Mouse (Mus musculus): ENCODE measurements around the gene Gdf3.
"Not testable (repeated sequence)": the region's sequence is repeated elsewhere in the genome, so short reads cannot be mapped to it uniquely, and the experiment has no call there.

Gene Gdf3

DNA sequence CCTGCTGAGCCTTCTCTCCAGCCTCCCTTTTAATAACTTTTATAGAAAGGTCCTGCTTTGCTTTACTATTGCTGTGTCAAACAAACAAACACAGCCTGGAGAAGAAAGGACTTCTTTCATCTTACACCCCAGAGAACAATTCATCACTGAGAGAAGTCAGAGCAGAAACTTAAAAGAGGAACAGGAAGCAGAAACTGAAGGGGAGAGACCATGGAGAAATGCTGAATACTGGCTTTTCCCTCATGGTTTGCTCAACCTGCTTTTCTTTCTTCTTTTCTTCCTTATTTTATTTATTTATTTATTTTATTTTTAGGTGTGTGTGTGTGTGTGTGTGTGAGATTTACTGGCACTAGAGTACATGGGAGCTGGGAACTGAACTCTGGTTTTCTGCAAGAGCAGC, 5.6 kb downstream of the Gdf3 start:
- no peak for DNase-seq

GRCm38 (mm10) chr6:122602992-122603322, 6.9 kb downstream of the Gdf3 start:
- DNase-seq: no peak

- peak; percentile 28 to 45 for DNase-seq
These were observed 7.5 kb downstream of the Gdf3 start, which contains the start of gene Apobec1 for GRCm38 (mm10) chr6:122602242-122602991. Gene Apobec1 (minus strand): TSS chr6:122602444.

DNA sequence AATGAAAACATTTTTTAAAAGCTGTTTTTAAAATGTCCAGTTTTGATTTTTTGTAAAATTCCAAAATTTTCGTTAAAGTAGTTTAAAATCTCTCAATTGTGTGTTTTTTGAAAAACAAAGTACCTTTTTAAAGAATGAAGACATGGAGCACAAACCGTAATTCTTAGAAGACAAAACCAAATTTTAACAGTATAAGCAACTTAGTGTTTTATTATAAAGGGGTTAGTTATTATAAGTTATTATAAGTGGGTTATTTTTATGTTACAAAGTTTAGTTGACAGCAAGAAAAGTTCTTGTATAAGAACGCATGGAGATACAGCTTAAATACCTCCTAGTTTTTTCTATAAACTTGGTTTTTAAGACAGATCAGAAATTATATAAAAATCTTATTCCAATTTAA, 8.3 kb downstream of the Gdf3 start:
- DNase-seq: no peak

- DNase-seq: no peak
These were observed 8.9 kb downstream of the Gdf3 start for GRCm38 (mm10) chr6:122601031-122601430.

GRCm38 (mm10) chr6:122600066-122600646, 9.7 kb downstream of the Gdf3 start:
- no peak for DNase-seq

DNA sequence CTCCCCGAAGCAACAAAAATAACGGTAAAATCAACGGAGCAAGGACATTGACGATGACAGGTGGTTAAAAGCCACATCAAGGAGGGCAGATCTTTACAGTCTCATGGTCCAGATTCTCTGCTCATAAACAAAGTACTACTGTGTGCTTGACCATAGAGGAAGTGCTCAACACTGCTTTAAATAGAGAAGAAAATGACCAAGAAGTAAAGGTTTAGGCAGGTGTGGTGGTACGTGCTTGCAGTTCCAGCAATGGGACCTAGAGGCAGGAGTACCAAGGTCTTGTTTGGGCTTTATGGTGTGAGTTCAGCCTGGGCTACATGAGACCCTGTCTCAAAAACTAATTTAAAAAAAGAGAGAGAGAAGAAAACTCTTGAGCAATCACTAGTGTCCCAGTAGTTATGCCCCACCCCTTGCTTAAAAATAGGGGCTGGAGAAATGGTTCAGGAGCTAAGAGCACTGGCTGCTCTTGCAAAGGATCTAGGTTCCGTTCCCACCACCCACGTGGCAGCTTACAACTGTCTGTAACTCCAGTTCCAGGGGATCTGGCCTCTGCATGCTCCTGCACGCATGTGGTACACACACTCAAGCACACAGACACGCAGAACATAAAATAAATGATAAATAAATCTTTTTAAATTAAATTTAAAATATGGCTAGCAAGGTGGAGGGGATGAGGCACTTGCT, 10.7 kb downstream of the Gdf3 start:
- no peak for DNase-seq

DNA sequence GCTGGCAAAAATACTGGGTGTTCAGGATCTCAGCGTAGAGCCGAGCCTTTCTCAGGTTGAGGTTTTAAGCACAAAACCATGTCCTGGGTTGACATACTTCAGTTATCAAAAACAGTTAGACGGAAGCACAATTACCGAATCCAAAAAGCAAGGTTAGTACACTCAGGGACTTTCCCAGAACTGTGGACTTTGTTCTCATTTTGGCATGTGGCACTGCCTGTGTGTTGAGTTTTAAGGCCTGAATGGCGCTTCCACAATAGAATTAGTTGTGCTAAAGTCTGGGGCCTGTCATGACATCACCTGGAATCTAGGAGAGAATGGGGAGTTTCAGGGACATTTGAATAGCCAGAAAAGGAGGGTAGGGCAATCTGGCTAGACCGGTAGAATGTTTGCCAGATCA, 11.5 kb downstream of the Gdf3 start:
- DNase-seq: no peak

- DNase-seq: no peak
These were observed 11.9 kb downstream of the Gdf3 start for GRCm38 (mm10) chr6:122598014-122598413.

- DNase-seq: no peak
These were observed 13.3 kb downstream of the Gdf3 start for GRCm38 (mm10) chr6:122596608-122597007.

- DNase-seq: peak; percentile 33 to 42
These were observed 14.2 kb downstream of the Gdf3 start for GRCm38 (mm10) chr6:122595637-122596036.

GRCm38 (mm10) chr6:122592905-122593304, 17.0 kb downstream of the Gdf3 start:
- DNase-seq: no peak

DNA sequence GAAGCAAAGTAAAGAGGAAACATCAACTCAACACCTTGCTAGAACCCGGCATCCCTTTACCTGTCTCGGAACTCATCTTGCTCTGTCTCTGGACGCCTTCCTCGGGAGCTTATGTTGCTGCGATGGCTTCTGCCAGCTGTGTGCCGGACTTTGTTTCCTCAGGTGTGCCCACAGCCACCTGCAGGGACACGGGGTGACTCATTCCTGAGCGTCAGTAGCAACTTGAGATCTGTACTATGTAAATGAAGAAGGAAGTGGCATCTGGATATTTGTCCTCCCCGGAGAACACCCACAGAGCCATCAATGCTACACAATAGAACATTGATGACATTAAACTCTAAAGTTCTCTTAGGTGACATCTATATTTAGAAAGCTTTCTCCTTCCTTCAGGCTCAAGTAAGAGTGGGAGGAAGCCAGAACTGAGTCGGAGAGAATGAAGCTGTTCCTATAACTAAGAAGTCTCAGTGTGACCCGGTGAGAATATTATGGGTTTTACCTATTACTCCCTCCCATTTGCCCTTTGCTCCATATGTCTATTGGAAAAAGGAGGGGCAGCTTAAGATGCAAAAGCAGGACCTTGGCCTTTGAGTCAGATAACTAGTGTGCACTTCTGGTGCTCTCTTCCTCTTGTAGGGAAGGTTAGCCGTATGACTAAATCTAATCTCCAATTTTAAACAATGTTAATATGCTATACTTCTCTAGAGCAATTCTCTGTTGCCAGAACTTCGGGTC, 18.7 kb downstream of the Gdf3 start:
- DNase-seq: no peak

- DNase-seq: no peak
These were observed 30.8 kb downstream of the Gdf3 start for GRCm38 (mm10) chr6:122579086-122579485.

GRCm38 (mm10) chr6:122577030-122577429, 32.9 kb downstream of the Gdf3 start:
- DNase-seq: no peak

DNA sequence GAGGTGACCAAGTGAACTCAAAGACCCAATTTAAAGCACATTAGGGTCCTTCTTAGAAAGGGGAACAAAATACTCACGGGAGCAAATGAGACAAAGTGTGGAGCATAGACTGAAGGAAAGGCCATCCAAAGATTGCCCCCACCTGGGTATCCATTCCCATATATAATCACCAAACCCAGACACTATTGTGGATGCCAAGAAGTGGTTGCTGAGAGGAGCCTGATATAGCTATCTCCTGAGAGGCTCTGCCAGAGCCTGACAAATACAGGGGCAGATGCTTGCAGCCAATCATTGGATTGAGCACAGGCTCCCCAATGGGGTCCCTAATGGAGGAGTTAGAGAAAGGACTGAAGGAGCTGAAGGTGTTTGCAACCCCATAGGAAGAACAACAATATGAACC, 34.9 kb downstream of the Gdf3 start:
- DNase-seq: not testable (repeated sequence)

- DNase-seq: no peak
These were observed 38.3 kb downstream of the Gdf3 start for GRCm38 (mm10) chr6:122571617-122571959.

GRCm38 (mm10) chr6:122570695-122571616, 38.9 kb downstream of the Gdf3 start:
- no peak for DNase-seq

GRCm38 (mm10) chr6:122569762-122570161, 40.1 kb downstream of the Gdf3 start:
- no peak for DNase-seq

- no peak for DNase-seq
These were observed 40.8 kb downstream of the Gdf3 start for GRCm38 (mm10) chr6:122569113-122569512.

DNA sequence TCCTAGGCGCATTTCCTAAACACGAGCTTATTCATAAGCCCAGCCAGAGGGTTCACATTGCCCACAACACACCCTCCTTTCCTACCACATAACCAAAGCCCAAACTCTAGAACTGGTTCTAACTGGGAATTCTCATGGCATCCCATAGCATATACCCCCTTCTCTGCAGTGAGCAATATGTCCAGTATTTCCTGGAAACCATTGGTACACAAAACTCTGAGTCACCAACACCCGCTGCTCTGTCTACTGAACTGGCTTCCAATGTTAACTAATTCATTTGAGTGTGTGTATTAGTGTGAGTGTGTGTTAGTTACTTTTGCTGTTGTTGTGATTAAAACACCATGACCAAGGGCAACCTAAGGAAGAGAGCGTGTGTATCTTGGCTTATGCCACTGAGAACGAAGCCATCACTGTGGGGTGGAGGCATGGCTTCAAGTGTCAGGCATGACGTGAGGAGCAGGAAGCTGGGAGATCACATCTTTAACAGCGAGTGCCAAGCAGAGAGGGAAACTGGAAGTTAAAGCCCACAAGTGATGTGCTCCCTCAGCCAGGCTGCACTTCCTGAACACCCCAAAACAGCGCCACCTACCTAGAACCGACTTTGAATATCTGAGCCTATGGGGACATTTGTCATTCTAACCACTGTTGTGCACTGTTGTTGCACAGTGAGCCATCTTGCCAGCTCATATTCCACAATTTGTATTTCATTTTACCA, 44.7 kb downstream of the Gdf3 start:
- DNase-seq: no peak

DNA sequence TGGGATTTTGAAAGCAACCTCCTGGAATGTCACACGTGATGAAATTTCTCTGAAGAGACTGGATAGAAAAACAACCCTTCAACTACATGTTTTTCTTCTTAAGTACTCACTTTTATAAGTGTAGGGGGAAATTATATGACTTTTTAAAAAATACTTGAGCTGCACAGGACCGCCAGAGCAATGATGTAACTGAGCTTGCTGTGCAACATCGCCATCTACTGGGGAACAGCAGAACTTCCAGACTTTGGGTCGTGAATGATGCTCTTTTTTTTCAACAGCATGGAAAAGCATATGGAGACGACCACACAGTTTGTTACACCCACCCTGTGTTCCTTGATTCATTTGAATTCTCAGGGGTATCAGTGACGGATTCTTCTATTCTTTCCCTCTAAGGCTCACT, 47.4 kb downstream of the Gdf3 start:
- peak; percentile 77 to 81 for DNase-seq
